Mouse (Mus musculus) embryonic fibroblast, embryonic 13.5 days (primary cell): ENCODE measurements at regions not wholly inside any gene's neighbourhood (a gene's known extent, or its start where the extent isn't known, plus 50 kb on each side); places are given as distances from the start of the nearest gene placed in this dataset.

Experiments
- H3K27ac ChIP-seq: 2 replicates; pipeline ENCODE4 v1.5.1; 2012; ENCODE audit warnings: low read length, control low read depth, inconsistent platforms; ENCODE audit not compliant: insufficient read depth
- H3K4me1 ChIP-seq: 2 replicates; pipeline ENCODE4 v1.6.1; 2011; ENCODE audit warnings: low read length; ENCODE audit not compliant: control insufficient read depth, insufficient read depth
- H3K4me3 ChIP-seq: 2 replicates; pipeline ENCODE4 v1.5.1; 2011; ENCODE audit warnings: mild to moderate bottlenecking, control low read depth, low read length; ENCODE audit not compliant: insufficient read depth
- CTCF ChIP-seq: IDR thresholded peaks from 2 replicates; pipeline ENCODE4 v1.5.1; 2011; ENCODE audit warnings: mild to moderate bottlenecking, control low read depth, low read length, moderate library complexity, borderline replicate concordance; ENCODE audit not compliant: insufficient read depth
- POLR2A ChIP-seq: IDR thresholded peaks from 2 replicates; pipeline ENCODE4 v1.6.1; 2011; ENCODE audit warnings: low read depth, mild to moderate bottlenecking, control low read depth, low read length, moderate library complexity

- H3K4me3 ChIP-seq: no peak overlapping the region
- TF ChIP-seq CTCF: no peak
- no peak for TF ChIP-seq POLR2A
- no peak overlapping the region for H3K27ac ChIP-seq
- no peaks in the 10 kb centered on the region for H3K4me1 ChIP-seq
Measured at GRCm38 (mm10) chr3:150752787-150753186, 684.9 kb upstream of the Adgrl4 start.

- no peak overlapping the region for H3K27ac ChIP-seq
- H3K4me1 ChIP-seq: no peaks in the 10 kb centered on the region
- H3K4me3 ChIP-seq: no peak overlapping the region
- no peak for TF ChIP-seq POLR2A
Measured at GRCm38 (mm10) chr3:150759854-150760253, 677.8 kb upstream of the Adgrl4 start.

- no peak overlapping the region for H3K27ac ChIP-seq
- no peaks in the 10 kb centered on the region; the same call in 1 of the 2 replicates for H3K4me1 ChIP-seq
- TF ChIP-seq POLR2A (no peak), CTCF (no peak)
- no peak overlapping the region for H3K4me3 ChIP-seq
Measured at GRCm38 (mm10) chr3:150784576-150784975, 653.1 kb upstream of the Adgrl4 start.

- Histone ChIP-seq H3K4me3 (no peak overlapping the region), H3K27ac (no peak overlapping the region), H3K4me1 (no peaks in the 10 kb centered on the region)
- TF ChIP-seq POLR2A (no peak), CTCF (no peak)
Measured at GRCm38 (mm10) chr3:150817807-150818206, 619.9 kb upstream of the Adgrl4 start.

GRCm38 (mm10) chr3:150819369-150819768, 618.3 kb upstream of the Adgrl4 start:
- Histone ChIP-seq H3K4me3 (no peak overlapping the region), H3K27ac (no peak overlapping the region), H3K4me1 (peaks cover 3% of the 10 kb centered on the region; the same call in 1 of the 2 replicates)
- TF ChIP-seq CTCF: no peak
- no peak for TF ChIP-seq POLR2A

GRCm38 (mm10) chr3:150820039-150820438, 617.6 kb upstream of the Adgrl4 start:
- Histone ChIP-seq H3K4me1 (peaks cover 3% of the 10 kb centered on the region; the same call in 1 of the 2 replicates), H3K27ac (no peak overlapping the region)
- TF ChIP-seq CTCF: no peak
- TF ChIP-seq POLR2A: no peak

GRCm38 (mm10) chr3:150846029-150846428, 591.7 kb upstream of the Adgrl4 start:
- no peak for TF ChIP-seq POLR2A
- TF ChIP-seq CTCF: no peak
- Histone ChIP-seq H3K4me1 (no peaks in the 10 kb centered on the region), H3K27ac (no peak overlapping the region), H3K4me3 (no peak overlapping the region)

More at GRCm38 (mm10) chr3:150820039-150820438, 617.6 kb upstream of the Adgrl4 start:
- no peak overlapping the region for H3K4me3 ChIP-seq

- TF ChIP-seq POLR2A (no peak), CTCF (no peak)
- H3K4me3 ChIP-seq: no peak overlapping the region
- no peaks in the 10 kb centered on the region for H3K4me1 ChIP-seq
- H3K27ac ChIP-seq: no peak overlapping the region
Measured at GRCm38 (mm10) chr3:150852107-150852506, 585.6 kb upstream of the Adgrl4 start.

GRCm38 (mm10) chr3:150896668-150897067, 541.0 kb upstream of the Adgrl4 start:
- TF ChIP-seq POLR2A (no peak), CTCF (no peak)
- no peaks in the 10 kb centered on the region for H3K4me1 ChIP-seq
- no peak overlapping the region for H3K27ac ChIP-seq
- no peak overlapping the region for H3K4me3 ChIP-seq

- H3K4me1 ChIP-seq: no peaks in the 10 kb centered on the region
- H3K4me3 ChIP-seq: no peak overlapping the region
- TF ChIP-seq POLR2A (no peak), CTCF (no peak)
- H3K27ac ChIP-seq: no peak overlapping the region
Measured at GRCm38 (mm10) chr3:150910091-150910490, 527.6 kb upstream of the Adgrl4 start.

GRCm38 (mm10) chr3:150954897-150955296, 482.8 kb upstream of the Adgrl4 start:
- Histone ChIP-seq H3K4me1 (no peaks in the 10 kb centered on the region), H3K4me3 (no peak overlapping the region), H3K27ac (no peak overlapping the region)
- TF ChIP-seq POLR2A (no peak), CTCF (no peak)
